Mouse (Mus musculus) layer of hippocampus, adult 8-10 months (tissue): ENCODE data around the gene Olfr522. TPM values are rescaled to one million over a fixed set of nuclear protein-coding genes. Genes with fewer than 3 reads are reported as not detected.
"Not testable (repeated sequence)": the region's sequence is repeated elsewhere in the genome, so short reads cannot be mapped to it uniquely, and the experiment has no call there.

Experiments
- DNase-seq, 2 experiments: peaks; one replicate each; pipeline ENCODE4 v3.0.0; 2022; ENCODE audit warnings: low spot score in 2 of 2
- total RNA-seq, 4 experiments: library from RNA; stranded (reverse); gene quantifications; 2 replicates each; pipeline ENCODE4 v1.2.4; 2022

Gene Olfr522
- total RNA-seq, 4 experiments from 2014 or later = not detected

DNA sequence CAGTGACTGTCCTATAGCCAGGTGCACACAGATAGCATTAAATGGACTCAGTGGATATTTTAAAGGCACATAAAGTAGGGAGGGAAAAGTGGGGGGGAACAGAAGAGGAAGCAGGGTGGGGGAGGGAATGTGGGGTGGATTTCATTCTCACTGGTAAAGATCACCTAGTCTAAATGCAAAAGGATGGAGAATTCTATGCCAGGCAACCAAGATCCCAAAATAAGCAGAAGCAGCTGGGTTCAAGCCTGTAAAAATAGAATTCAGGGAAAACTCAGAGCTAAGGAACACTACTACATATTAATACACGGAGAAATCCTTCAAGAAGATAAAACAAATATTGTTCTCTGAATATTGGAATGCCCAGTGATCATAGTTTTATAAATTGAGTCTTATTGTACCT, 3.4 kb upstream of the Olfr522 start:
- DNase-seq = no peak

DNA sequence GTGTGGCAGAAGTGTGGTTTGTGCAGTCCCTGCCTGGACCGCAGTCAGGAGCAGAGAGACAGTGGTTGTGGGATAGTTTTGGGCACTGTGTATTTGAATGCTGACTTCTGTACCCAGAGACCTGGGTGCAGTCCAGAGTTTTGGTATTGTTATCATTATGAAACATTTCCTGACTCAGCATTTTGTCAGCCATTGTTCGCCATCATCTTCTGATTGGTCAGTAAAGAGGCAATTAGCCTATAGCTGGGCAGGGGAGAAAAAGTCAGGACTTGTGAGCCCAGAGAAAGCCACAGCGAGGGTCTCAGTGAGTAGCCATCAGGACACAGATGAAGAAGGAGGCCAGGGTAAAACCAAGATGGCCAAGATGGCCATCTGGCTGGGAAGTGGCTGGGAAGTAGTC, 4.2 kb downstream of the Olfr522 start:
- no peak for DNase-seq

GRCm38 (mm10) chr7:140154218-140154927, 10.2 kb downstream of the Olfr522 start, which contains the start of gene Sprn:
Gene Sprn (minus strand): TSS chr7:140154877.
- peak; percentile 70 to 76 for DNase-seq

DNA sequence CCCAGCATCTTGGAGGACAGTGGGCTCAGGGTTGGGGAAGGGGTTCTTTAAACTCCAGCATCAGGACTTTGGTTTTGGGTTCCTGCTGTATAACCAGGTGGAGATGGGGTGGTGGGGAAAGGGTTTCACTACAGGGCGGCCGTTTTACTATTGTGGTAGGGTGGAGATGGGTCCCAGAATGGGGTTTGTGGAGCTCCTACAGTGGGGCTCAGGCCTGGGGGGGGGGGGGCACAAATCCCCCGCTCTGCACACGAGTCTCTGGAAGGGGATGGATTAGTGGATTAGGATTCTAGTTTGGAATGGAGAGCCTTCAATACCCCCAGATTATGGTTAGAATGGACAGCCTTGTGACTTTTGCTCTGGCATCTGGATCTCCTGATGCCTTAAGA, 10.7 kb downstream of the Olfr522 start:
- DNase-seq = no peak

DNA sequence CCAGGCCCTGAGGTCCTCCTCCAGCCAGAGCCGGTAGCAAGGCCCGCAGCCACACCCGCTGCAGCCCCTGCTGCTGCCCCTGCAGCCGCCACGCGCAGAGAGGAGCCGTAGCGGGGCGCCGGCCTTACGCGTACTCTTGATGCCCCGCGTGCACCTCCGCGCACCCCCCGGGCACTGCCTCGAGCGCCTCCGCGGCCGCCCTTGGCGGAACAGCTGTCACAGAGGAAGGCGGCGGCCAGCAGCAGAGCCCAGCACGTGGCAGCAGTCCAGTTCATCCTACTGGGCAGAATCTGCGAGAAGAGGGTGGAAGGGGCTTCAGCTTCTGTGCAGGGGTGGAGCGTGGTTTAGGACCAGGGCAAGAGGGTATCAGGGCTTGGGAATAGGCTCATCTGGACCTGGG, 11.2 kb downstream of the Olfr522 start:
- peak in 1 of 2 experiments; percentile 60 for DNase-seq

DNA sequence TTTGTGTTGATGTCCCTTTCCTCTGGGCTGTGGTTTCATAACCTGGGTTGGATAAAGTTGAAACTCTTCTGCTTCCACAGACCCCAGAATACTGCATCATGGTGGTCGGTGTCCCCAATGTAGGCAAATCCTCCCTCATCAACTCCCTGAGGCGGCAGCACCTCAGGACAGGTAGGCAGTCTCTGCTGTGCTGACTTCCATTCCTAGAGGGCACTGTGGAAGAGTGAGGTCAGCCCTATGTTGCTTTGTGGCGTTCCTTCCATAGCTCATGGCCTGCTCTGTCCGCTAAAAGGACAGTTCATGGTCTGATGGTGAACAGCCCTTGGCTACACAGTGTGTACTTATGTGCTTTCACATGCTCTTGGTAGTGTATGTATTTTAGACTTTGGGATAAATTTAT, 20.0 kb downstream of the Olfr522 start:
- no peak for DNase-seq

DNA sequence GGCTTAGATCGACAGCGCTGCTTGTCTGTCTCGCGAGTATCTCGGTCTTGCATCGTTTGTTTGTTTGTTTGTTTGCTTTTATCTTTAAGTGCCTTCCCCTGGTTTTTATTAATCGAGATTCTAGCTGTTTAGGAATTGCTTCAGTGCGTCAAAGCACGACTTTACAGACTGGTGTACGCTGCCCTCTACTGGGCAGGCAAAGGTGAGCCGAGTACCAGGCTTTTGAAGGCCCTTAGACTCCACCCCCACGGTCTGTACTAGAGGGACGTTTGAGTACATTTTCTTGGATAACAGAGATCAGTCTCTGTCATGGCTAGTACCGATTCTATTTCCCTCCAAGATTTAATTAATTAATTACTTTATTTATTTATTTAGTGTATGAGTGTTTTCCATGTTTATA, 23.2 kb downstream of the Olfr522 start:
- peak in 1 of 2 experiments; percentile 68 for DNase-seq

- no peak for DNase-seq
Observed at GRCm38 (mm10) chr7:140138021-140138310, 26.6 kb downstream of the Olfr522 start.

GRCm38 (mm10) chr7:140137135-140138020, 27.2 kb downstream of the Olfr522 start, which contains the start of gene Mtg1:
Gene Mtg1 (plus strand): TSS chr7:140137564.
- DNase-seq = peak; percentile 94 to 99

DNA sequence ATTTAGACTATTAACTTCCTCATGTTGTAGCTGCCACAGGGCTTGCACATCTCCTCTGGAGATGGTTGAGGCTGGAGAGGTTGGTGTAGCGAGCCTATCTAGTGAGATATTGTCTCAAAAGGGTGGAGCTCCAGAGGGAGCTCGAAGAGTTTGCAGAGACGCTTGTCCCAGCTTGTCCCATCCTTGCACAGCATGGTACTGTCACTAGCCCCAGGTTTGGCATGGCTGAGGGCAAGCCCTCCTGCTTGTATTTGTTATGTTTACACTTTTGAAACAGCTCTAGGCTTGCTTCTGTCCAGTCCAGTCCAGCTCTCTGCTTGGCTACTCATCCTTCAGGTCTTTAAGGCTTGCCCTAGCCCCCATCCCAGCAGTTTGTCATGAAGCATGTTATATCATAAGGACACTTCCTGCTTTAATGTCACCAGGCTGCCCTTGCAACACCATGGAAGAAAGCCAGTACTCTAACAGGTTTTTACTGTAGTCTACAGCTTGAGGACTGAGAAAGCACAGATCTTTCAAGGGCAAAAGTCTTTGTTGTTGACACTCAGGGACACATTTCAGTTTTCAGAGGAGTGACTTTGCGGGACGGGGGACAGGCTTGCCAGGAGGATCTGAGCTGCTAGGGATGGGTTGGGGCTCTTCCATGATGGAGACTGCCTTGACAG, 29.3 kb downstream of the Olfr522 start:
- DNase-seq = no peak

DNA sequence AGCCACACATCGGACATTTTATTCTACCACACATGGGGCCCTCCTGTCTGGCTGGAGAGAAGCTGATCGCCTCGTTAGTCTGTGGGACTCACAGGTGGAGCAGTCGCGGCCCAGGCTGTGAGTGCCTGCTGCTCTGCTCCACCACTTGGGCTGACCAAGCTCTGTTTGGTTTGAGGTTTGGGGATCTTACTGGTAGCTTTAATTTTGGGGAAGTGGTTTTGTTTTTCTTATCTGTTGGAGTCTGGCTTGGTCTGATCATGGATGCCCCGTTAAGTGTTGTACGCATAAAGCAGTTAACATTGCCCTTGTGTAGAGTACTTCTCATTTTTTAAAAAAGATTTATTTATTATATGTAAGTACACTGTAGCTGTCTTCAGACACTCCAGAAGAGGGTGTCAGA, 30.5 kb downstream of the Olfr522 start:
- not testable (repeated sequence) for DNase-seq

- DNase-seq = not testable (repeated sequence)
Observed at GRCm38 (mm10) chr7:140132184-140132583, 32.4 kb downstream of the Olfr522 start.

GRCm38 (mm10) chr7:140127911-140128310, 36.7 kb downstream of the Olfr522 start:
- no peak for DNase-seq

DNA sequence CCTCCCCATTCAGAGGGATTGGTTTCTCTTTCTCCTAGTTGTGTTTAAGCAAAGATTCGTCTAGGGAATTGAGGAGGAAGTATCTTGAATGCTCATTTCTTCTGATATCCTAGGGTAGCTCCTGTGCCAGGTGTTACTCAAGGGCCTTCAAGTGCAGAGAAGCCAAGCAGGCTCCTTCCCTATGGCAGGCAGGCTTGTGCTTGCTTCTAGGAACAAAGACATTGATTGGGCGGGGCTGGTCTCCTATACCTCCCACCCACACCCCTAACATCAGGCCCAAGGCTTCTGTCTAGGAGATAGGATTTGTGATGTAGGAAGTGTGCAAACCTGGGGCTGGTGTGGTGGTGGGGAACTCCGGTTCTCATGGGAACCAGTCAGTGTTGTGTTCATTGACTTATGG, 37.6 kb downstream of the Olfr522 start:
- DNase-seq = no peak

DNA sequence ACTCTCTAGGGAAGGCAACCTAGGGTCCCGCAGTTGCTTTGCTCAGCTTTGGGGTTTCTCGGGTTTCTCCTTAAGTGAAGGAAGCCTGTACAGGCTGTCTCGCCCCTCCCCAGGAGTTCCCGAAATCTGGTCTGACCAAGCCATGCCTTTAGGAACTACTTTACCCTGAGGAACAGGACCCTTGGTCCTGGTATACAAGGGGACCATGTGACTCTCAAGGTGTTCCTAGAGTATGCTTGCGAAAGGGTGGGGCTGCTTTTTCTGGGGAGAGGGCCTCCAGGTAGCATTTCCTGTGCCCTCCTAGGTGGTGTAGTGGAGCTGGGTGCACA, 38.6 kb downstream of the Olfr522 start:
- no peak for DNase-seq

GRCm38 (mm10) chr7:140125278-140126021, 39.1 kb downstream of the Olfr522 start:
- peak; percentile 79 to 86 for DNase-seq

- no peak for DNase-seq
Observed at GRCm38 (mm10) chr7:140124382-140124781, 40.2 kb downstream of the Olfr522 start.

- no peak for DNase-seq
Observed at GRCm38 (mm10) chr7:140122765-140123164, 41.8 kb downstream of the Olfr522 start.

DNA sequence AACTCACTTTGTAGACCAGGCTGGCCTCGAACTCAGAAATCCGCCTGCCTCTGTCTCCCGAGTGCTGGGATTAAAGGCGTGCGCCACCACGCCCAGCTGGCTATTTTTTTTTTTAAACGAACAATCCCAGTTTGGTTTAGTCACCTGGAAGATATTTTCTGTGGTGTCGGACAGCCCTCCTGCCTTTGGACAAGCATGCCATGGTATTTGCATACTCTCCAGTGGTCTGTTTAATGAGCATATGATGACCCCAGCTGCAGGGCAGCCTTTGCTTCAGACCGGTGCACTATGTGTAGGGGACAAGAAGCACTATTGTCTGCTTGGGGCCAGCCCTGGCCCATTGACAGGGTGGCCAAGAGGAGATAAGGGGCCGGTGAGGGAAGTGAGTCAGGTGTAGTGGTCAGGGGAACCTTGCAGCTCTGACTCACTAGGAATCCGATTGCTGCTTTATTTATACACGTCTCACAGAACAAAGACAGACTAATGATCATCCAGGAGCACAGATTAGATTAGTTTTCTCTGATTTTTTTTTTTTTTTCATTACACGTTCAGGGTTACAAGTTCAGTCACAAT, 43.1 kb downstream of the Olfr522 start:
- no peak for DNase-seq

DNA sequence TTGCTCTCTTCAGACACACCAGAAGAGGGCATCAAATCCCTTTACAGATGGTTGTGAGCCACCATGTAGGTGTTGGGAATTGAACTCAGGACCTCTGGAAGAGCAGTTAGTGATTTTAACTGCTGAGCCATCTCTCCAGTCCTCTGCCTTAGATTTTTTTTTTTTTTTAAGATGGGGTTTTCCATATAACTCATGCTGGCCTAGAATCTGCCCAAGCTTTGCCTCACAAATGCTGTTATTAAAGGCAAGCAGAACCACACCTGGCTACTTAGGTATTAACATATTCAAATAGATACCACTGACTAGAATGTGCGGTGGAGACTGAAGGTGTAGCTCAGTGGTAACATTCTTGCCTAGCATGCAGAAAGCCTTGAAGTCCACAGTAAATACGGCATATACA, 44.1 kb downstream of the Olfr522 start:
- DNase-seq = no peak
